Mouse (Mus musculus): Measurements from ENCODE around the gene Igsf8. TPM values are rescaled to one million over a fixed set of nuclear protein-coding genes. Genes with fewer than 3 reads are reported as not detected.

Gene Igsf8
- polyA plus RNA-seq, 2 experiments = 11.0 to 15.4 TPM

- no peaks in the 10 kb centered on the region for H3K9me3 ChIP-seq (ENCODE audit: control insufficient read depth, low read length)
- no peak overlapping the region for H3K9ac ChIP-seq (replicated peaks)
- DNase-seq (ENCODE audit: low read depth in 3 of 3, low spot score in 3 of 3) (no peak), ATAC-seq (ENCODE audit: insufficient read depth) (no peak)
- 31% methylated on average over 15 of the region's 15 CpGs for WGBS (ENCODE audit: insufficient replicate concordance)
- H3K4me3 ChIP-seq (ENCODE audit: insufficient read depth in 1 of 2, low read depth in 2 of 2, low read length in 2 of 2) = no peak overlapping the region
- no peak overlapping the region for H3K4me2 ChIP-seq (ENCODE audit: low read depth)
- TF ChIP-seq CTCF (IDR thresholded peaks at IDR 0.05; ENCODE audit: low read depth) (no peak), EP300 (IDR thresholded peaks at IDR 0.05; ENCODE audit: low read depth) (no peak)
- H3K27ac ChIP-seq = no peak overlapping the region
- H3K27me3 ChIP-seq (ENCODE audit: control insufficient read depth, insufficient read depth, low read length) = peaks cover 22% of the 10 kb centered on the region
- no peaks in the 10 kb centered on the region for H3K36me3 ChIP-seq (replicated peaks; ENCODE audit: control insufficient read depth, insufficient read depth, low read depth)
- no peaks in the 10 kb centered on the region for H3K4me1 ChIP-seq (replicated peaks; ENCODE audit: control insufficient read depth in 2 of 2, insufficient read depth in 2 of 2, low read length in 1 of 2)
Measured at GRCm38 (mm10) chr1:172335804-172336203, 74.4 kb downstream of the Igsf8 start.

- Histone ChIP-seq H3K4me2 (ENCODE audit: low read depth) (no peak overlapping the region), H3K9ac (replicated peaks) (no peak overlapping the region), H3K27ac (no peak overlapping the region), H3K4me1 (replicated peaks; ENCODE audit: control insufficient read depth in 2 of 2, insufficient read depth in 2 of 2, low read length in 1 of 2) (no peaks in the 10 kb centered on the region), H3K4me3 (ENCODE audit: insufficient read depth in 1 of 2, low read depth in 2 of 2, low read length in 2 of 2) (no peak overlapping the region), H3K9me3 (ENCODE audit: control insufficient read depth, low read length) (no peaks in the 10 kb centered on the region), H3K36me3 (replicated peaks; ENCODE audit: control insufficient read depth, insufficient read depth, low read depth) (no peaks in the 10 kb centered on the region), H3K27me3 (ENCODE audit: control insufficient read depth, insufficient read depth, low read length) (peaks cover 32% of the 10 kb centered on the region)
- DNase-seq (ENCODE audit: low read depth in 3 of 3, low spot score in 3 of 3) (no peak), ATAC-seq (ENCODE audit: insufficient read depth) (no peak)
- TF ChIP-seq CTCF (IDR thresholded peaks at IDR 0.05; ENCODE audit: low read depth) = no peak
- 24% methylated on average over 2 of the region's 2 CpGs for WGBS (ENCODE audit: insufficient replicate concordance)
Measured at GRCm38 (mm10) chr1:172337411-172338185, 76.2 kb downstream of the Igsf8 start.

DNA sequence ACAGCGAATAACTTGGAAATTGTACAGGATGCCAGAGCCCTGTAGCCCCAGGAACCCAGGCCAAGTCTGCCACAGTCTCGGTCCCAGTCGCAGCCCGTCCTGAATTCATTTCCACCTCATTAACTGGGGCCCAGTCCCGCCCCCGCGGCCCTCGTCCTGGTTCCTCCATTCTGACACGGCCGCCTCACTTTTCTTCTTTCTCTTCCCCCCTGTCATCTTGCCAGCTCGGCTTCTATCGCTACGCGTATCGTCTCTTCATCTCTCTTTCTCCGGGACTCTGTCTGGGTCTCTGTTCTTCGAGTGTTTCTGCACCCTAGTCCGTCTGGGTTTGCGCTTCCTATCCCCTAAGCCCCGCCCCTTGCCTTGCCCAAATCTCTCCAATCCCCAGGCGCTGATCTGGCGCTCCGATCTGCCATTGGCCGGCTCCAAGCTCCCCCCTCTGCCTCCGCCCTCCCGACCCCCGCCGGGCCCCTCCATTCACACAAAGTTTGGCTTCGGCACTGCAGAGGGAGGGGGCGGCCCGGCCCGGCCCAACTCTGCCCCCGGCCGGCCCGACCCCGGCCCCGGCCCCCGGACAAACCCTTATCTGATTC, 79.4 kb downstream of the Igsf8 start, which contains the start of gene Kcnj10:
Gene Kcnj10 (plus strand): TSS at position 482 of the 593 bp plus-strand sequence.
- TF ChIP-seq CTCF (IDR thresholded peaks at IDR 0.05; ENCODE audit: low read depth) (no peak), EP300 (IDR thresholded peaks at IDR 0.05; ENCODE audit: low read depth) (no peak)
- Histone ChIP-seq H3K9me3 (ENCODE audit: control insufficient read depth, low read length) (no peaks in the 10 kb centered on the region), H3K4me1 (replicated peaks; ENCODE audit: control insufficient read depth in 2 of 2, insufficient read depth in 2 of 2, low read length in 1 of 2) (no peaks in the 10 kb centered on the region), H3K36me3 (replicated peaks; ENCODE audit: control insufficient read depth, insufficient read depth, low read depth) (no peaks in the 10 kb centered on the region), H3K27me3 (ENCODE audit: control insufficient read depth, insufficient read depth, low read length) (peaks cover 32% of the 10 kb centered on the region), H3K9ac (replicated peaks) (no peak within 1 kb of the TSS), H3K4me3 (ENCODE audit: insufficient read depth in 1 of 2, low read depth in 2 of 2, low read length in 2 of 2) (peak within 1 kb of the TSS; percentile 33 to 38), H3K4me2 (ENCODE audit: low read depth) (peak within 1 kb of the TSS; percentile 59), H3K27ac (no peak within 1 kb of the TSS)
- peak; percentile 76 for ATAC-seq (ENCODE audit: insufficient read depth)
- DNase-seq (ENCODE audit: low read depth in 3 of 3, low spot score in 3 of 3) = peak; percentile 31 to 35 (median 33)
- WGBS (ENCODE audit: insufficient replicate concordance) = 3% methylated on average over 38 of the region's 38 CpGs

DNA sequence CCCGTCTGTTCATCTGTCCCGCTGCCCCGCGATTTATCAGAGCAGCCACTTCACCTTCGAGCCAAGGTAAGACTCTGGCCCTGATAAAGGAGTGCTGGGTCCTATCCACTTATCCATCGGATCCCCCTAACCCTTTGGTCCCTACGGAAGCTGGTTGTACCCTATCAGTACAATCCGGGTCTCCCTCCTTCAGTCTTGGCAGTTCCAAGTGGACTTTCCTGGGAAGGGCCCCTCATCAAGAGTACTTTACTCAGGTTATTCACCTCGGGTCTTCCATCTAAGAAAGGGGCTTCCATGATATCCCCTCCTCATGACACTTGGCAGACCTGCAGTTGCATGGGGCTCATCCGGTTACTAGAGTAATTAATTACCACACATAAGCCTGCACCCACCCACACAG, 79.9 kb downstream of the Igsf8 start:
- TF ChIP-seq EP300 (IDR thresholded peaks at IDR 0.05; ENCODE audit: low read depth) = no peak
- TF ChIP-seq CTCF (IDR thresholded peaks at IDR 0.05; ENCODE audit: low read depth) = no peak

GRCm38 (mm10) chr1:172342729-172343128, 81.3 kb downstream of the Igsf8 start:
- Histone ChIP-seq H3K9ac (replicated peaks) (no peak overlapping the region), H3K4me3 (ENCODE audit: insufficient read depth in 1 of 2, low read depth in 2 of 2, low read length in 2 of 2) (no peak overlapping the region), H3K4me1 (replicated peaks; ENCODE audit: control insufficient read depth in 2 of 2, insufficient read depth in 2 of 2, low read length in 1 of 2) (peaks cover 0 to 5% of the 10 kb centered on the region in 2 experiments; a peak in 1 of 4 replicates), H3K9me3 (ENCODE audit: control insufficient read depth, low read length) (no peaks in the 10 kb centered on the region), H3K4me2 (ENCODE audit: low read depth) (no peak overlapping the region), H3K27ac (no peak overlapping the region), H3K36me3 (replicated peaks; ENCODE audit: control insufficient read depth, insufficient read depth, low read depth) (no peaks in the 10 kb centered on the region), H3K27me3 (ENCODE audit: control insufficient read depth, insufficient read depth, low read length) (peaks cover 28% of the 10 kb centered on the region)
- ATAC-seq (ENCODE audit: insufficient read depth) (no peak), DNase-seq (ENCODE audit: low read depth in 3 of 3, low spot score in 3 of 3) (no peak)
- 76% methylated on average over 3 of the region's 3 CpGs for WGBS (ENCODE audit: insufficient replicate concordance)
- TF ChIP-seq EP300 (IDR thresholded peaks at IDR 0.05; ENCODE audit: low read depth) (no peak), CTCF (IDR thresholded peaks at IDR 0.05; ENCODE audit: low read depth) (no peak)

More for the DNA sequence above, 79.9 kb downstream of the Igsf8 start:
- no peaks in the 10 kb centered on the region for H3K9me3 ChIP-seq (ENCODE audit: control insufficient read depth, low read length)
- H3K27me3 ChIP-seq (ENCODE audit: control insufficient read depth, insufficient read depth, low read length) = peaks cover 32% of the 10 kb centered on the region
- H3K4me1 ChIP-seq (replicated peaks; ENCODE audit: control insufficient read depth in 2 of 2, insufficient read depth in 2 of 2, low read length in 1 of 2) = no peaks in the 10 kb centered on the region
- no peaks in the 10 kb centered on the region for H3K36me3 ChIP-seq (replicated peaks; ENCODE audit: control insufficient read depth, insufficient read depth, low read depth)
- WGBS (ENCODE audit: insufficient replicate concordance) = 14% methylated on average over 10 of the region's 10 CpGs
- H3K4me2 ChIP-seq (ENCODE audit: low read depth) = peak overlapping the region; percentile 59
- ATAC-seq (ENCODE audit: insufficient read depth) (no peak), DNase-seq (ENCODE audit: low read depth in 3 of 3, low spot score in 3 of 3) (no peak)
- no peak overlapping the region for H3K27ac ChIP-seq
- H3K4me3 ChIP-seq (ENCODE audit: insufficient read depth in 1 of 2, low read depth in 2 of 2, low read length in 2 of 2) = peak overlapping the region in 1 of 2 experiments; percentile 38; a peak in 1 of 4 replicates
- no peak overlapping the region for H3K9ac ChIP-seq (replicated peaks)
